Mouse (Mus musculus) neural tube, embryonic 15.5 days (tissue): ENCODE measurements at regions not wholly inside any gene's neighbourhood (a gene's known extent, or its start where the extent isn't known, plus 50 kb on each side); places are given as distances from the start of the nearest gene placed in this dataset.

Experiments used
- ATAC-seq: fragments of 200-750 bp; cut with Nextera tagmentation; 2 replicates; pipeline ENCODE4 v1.8.0; 2017; ENCODE audit warnings: mild to moderate bottlenecking, moderate TSS enrichment, moderate library complexity; ENCODE audit not compliant: low FRiP score
- H3K27ac ChIP-seq: fragments of 300-500 bp; sonication (generic); replicated peaks from 2 replicates; pipeline ENCODE4 v1.5.1; 2015; ENCODE audit warnings: mild to moderate bottlenecking, inconsistent platforms
- H3K27me3 ChIP-seq: fragments of 300-500 bp; sonication (generic); replicated peaks from 2 replicates; pipeline ENCODE4 v1.6.1; 2015; ENCODE audit warnings: inconsistent platforms
- H3K36me3 ChIP-seq: fragments of 300-500 bp; sonication (generic); 2 replicates; pipeline ENCODE4 v1.6.1; 2015; ENCODE audit warnings: inconsistent platforms
- H3K4me1 ChIP-seq: fragments of 300-500 bp; sonication (generic); 2 replicates; pipeline ENCODE4 v1.6.1; 2015; ENCODE audit warnings: inconsistent platforms
- H3K4me2 ChIP-seq: fragments of 300-500 bp; sonication (generic); 2 replicates; pipeline ENCODE4 v1.6.1; 2015; ENCODE audit warnings: inconsistent platforms, mild to moderate bottlenecking, moderate library complexity
- H3K4me3 ChIP-seq: fragments of 300-500 bp; sonication (generic); replicated peaks from 2 replicates; pipeline ENCODE4 v1.5.1; 2015; ENCODE audit warnings: mild to moderate bottlenecking, inconsistent platforms
- H3K9ac ChIP-seq: fragments of 300-500 bp; sonication (generic); replicated peaks from 2 replicates; pipeline ENCODE4 v1.6.1; 2015; ENCODE audit warnings: mild to moderate bottlenecking, inconsistent platforms
- H3K9me3 ChIP-seq: fragments of 300-500 bp; sonication (generic); replicated peaks from 2 replicates; pipeline ENCODE4 v1.6.1; 2016; ENCODE audit warnings: inconsistent platforms
- WGBS: fragments of 180-500 bp; shearing (Covaris S2); methylation state at CpG from one replicate; pipeline ENCODE4 v1.1.7; 2015; ENCODE audit warnings: mixed read lengths; 5-methylcytosine and 5-hydroxymethylcytosine counted together

GRCm38 (mm10) chr1:42755958-42756357 is 60.4 kb downstream of the Pou3f3 start:
- no peaks in the 10 kb centered on the region for H3K4me1 ChIP-seq
- no peak for ATAC-seq
- H3K27me3 ChIP-seq = no peaks in the 10 kb centered on the region
- H3K9ac ChIP-seq = no peak overlapping the region
- 37% methylated on average over 5 of the region's 5 CpGs for WGBS
- no peak overlapping the region for H3K27ac ChIP-seq
- no peaks in the 10 kb centered on the region for H3K9me3 ChIP-seq
- H3K4me3 ChIP-seq = no peak overlapping the region
- no peaks in the 10 kb centered on the region for H3K36me3 ChIP-seq
- no peak overlapping the region for H3K4me2 ChIP-seq

GRCm38 (mm10) chr1:42756497-42756896 is 60.9 kb downstream of the Pou3f3 start:
- H3K9me3 ChIP-seq = no peaks in the 10 kb centered on the region
- no peaks in the 10 kb centered on the region for H3K27me3 ChIP-seq
- H3K4me1 ChIP-seq = no peaks in the 10 kb centered on the region
- ATAC-seq = no peak
- H3K4me3 ChIP-seq = no peak overlapping the region
- H3K36me3 ChIP-seq = no peaks in the 10 kb centered on the region
- no peak overlapping the region for H3K4me2 ChIP-seq
- no peak overlapping the region for H3K9ac ChIP-seq
- no peak overlapping the region for H3K27ac ChIP-seq

- no peaks in the 10 kb centered on the region for H3K4me1 ChIP-seq
- no peak overlapping the region for H3K27ac ChIP-seq
- no peaks in the 10 kb centered on the region for H3K36me3 ChIP-seq
- H3K4me3 ChIP-seq = no peak overlapping the region
- no peak for ATAC-seq
- WGBS = 73% methylated on average over 2 of the region's 2 CpGs
- H3K27me3 ChIP-seq = no peaks in the 10 kb centered on the region
- H3K4me2 ChIP-seq = no peak overlapping the region
- H3K9me3 ChIP-seq = no peaks in the 10 kb centered on the region
- H3K9ac ChIP-seq = no peak overlapping the region
Measured at GRCm38 (mm10) chr1:42763447-42763846, 67.9 kb downstream of the Pou3f3 start.

GRCm38 (mm10) chr1:42764048-42764447 is 68.5 kb downstream of the Pou3f3 start:
- Histone ChIP-seq H3K4me2 (no peak overlapping the region), H3K27ac (no peak overlapping the region), H3K36me3 (no peaks in the 10 kb centered on the region), H3K4me3 (no peak overlapping the region), H3K9ac (no peak overlapping the region), H3K27me3 (no peaks in the 10 kb centered on the region), H3K4me1 (no peaks in the 10 kb centered on the region), H3K9me3 (no peaks in the 10 kb centered on the region)
- no peak for ATAC-seq
- 44% methylated on average over 2 of the region's 2 CpGs for WGBS

GRCm38 (mm10) chr1:42770085-42770484 is 74.5 kb downstream of the Pou3f3 start:
- H3K36me3 ChIP-seq = no peaks in the 10 kb centered on the region
- H3K4me1 ChIP-seq = no peaks in the 10 kb centered on the region
- H3K9ac ChIP-seq = no peak overlapping the region
- H3K27ac ChIP-seq = no peak overlapping the region
- no peak overlapping the region for H3K4me3 ChIP-seq
- ATAC-seq = no peak
- no peaks in the 10 kb centered on the region for H3K27me3 ChIP-seq
- H3K9me3 ChIP-seq = no peaks in the 10 kb centered on the region
- H3K4me2 ChIP-seq = no peak overlapping the region
- 85% methylated on average over 9 of the region's 9 CpGs for WGBS

GRCm38 (mm10) chr1:42772000-42772399 is 76.4 kb downstream of the Pou3f3 start:
- Histone ChIP-seq H3K9me3 (no peaks in the 10 kb centered on the region), H3K4me3 (no peak overlapping the region), H3K4me2 (no peak overlapping the region), H3K4me1 (no peaks in the 10 kb centered on the region), H3K27me3 (no peaks in the 10 kb centered on the region), H3K27ac (no peak overlapping the region), H3K36me3 (no peaks in the 10 kb centered on the region), H3K9ac (no peak overlapping the region)
- ATAC-seq = no peak
- WGBS = 80% methylated on average over 6 of the region's 6 CpGs

- no peak for ATAC-seq
- Histone ChIP-seq H3K9ac (no peak overlapping the region), H3K4me1 (no peaks in the 10 kb centered on the region), H3K4me3 (no peak overlapping the region), H3K9me3 (no peaks in the 10 kb centered on the region), H3K27me3 (no peaks in the 10 kb centered on the region), H3K4me2 (no peak overlapping the region), H3K36me3 (no peaks in the 10 kb centered on the region), H3K27ac (no peak overlapping the region)
- WGBS = 75% methylated on average over 20 of the region's 20 CpGs
Measured at GRCm38 (mm10) chr1:42773851-42774464, 77.1 kb upstream of the Mrps9 start.

GRCm38 (mm10) chr1:42774971-42775892 is 75.8 kb upstream of the Mrps9 start:
- Histone ChIP-seq H3K4me2 (no peak overlapping the region), H3K9ac (no peak overlapping the region), H3K36me3 (no peaks in the 10 kb centered on the region), H3K27me3 (no peaks in the 10 kb centered on the region), H3K4me1 (peaks cover 2% of the 10 kb centered on the region), H3K4me3 (no peak overlapping the region), H3K27ac (no peak overlapping the region), H3K9me3 (no peaks in the 10 kb centered on the region)
- no peak for ATAC-seq
- WGBS = 78% methylated on average over 7 of the region's 7 CpGs

- Histone ChIP-seq H3K4me3 (no peak overlapping the region), H3K4me1 (peaks cover 8% of the 10 kb centered on the region), H3K9ac (no peak overlapping the region), H3K9me3 (no peaks in the 10 kb centered on the region), H3K27me3 (no peaks in the 10 kb centered on the region), H3K27ac (no peak overlapping the region), H3K4me2 (no peak overlapping the region), H3K36me3 (no peaks in the 10 kb centered on the region)
- WGBS = 88% methylated on average over 2 of the region's 2 CpGs
- ATAC-seq = no peak
Measured at GRCm38 (mm10) chr1:42775893-42776287, 75.1 kb upstream of the Mrps9 start.

GRCm38 (mm10) chr1:42777416-42777815 is 73.6 kb upstream of the Mrps9 start:
- ATAC-seq = no peak
- H3K4me1 ChIP-seq = peaks cover 17% of the 10 kb centered on the region
- H3K27ac ChIP-seq = no peak overlapping the region
- no peak overlapping the region for H3K4me2 ChIP-seq
- no peak overlapping the region for H3K4me3 ChIP-seq
- H3K9me3 ChIP-seq = no peaks in the 10 kb centered on the region
- H3K27me3 ChIP-seq = no peaks in the 10 kb centered on the region
- 76% methylated on average over 1 of the region's 1 CpGs for WGBS
- no peak overlapping the region for H3K9ac ChIP-seq
- H3K36me3 ChIP-seq = no peaks in the 10 kb centered on the region

- ATAC-seq = no peak
- H3K9ac ChIP-seq = no peak overlapping the region
- H3K4me2 ChIP-seq = no peak overlapping the region
- peaks cover 17% of the 10 kb centered on the region for H3K4me1 ChIP-seq
- H3K27ac ChIP-seq = no peak overlapping the region
- no peaks in the 10 kb centered on the region for H3K36me3 ChIP-seq
- no peak overlapping the region for H3K4me3 ChIP-seq
- no peaks in the 10 kb centered on the region for H3K27me3 ChIP-seq
- 43% methylated on average over 5 of the region's 5 CpGs for WGBS
- H3K9me3 ChIP-seq = no peaks in the 10 kb centered on the region
Measured at GRCm38 (mm10) chr1:42779761-42780160, 71.3 kb upstream of the Mrps9 start.

GRCm38 (mm10) chr1:42780266-42780665 is 70.8 kb upstream of the Mrps9 start:
- H3K36me3 ChIP-seq = no peaks in the 10 kb centered on the region
- H3K4me1 ChIP-seq = peaks cover 17% of the 10 kb centered on the region
- no peaks in the 10 kb centered on the region for H3K27me3 ChIP-seq
- H3K27ac ChIP-seq = no peak overlapping the region
- H3K9ac ChIP-seq = 0 out of 2 replicates have a peak overlapping the region, but pooled peaks have one; percentile 6
- H3K4me2 ChIP-seq = peak overlapping the region; percentile 41
- H3K4me3 ChIP-seq = no peak overlapping the region
- no peaks in the 10 kb centered on the region for H3K9me3 ChIP-seq
- 33% methylated on average over 15 of the region's 15 CpGs for WGBS
- ATAC-seq = peak; percentile 40
